Mouse (Mus musculus) activated CD4-positive, CD25-positive, alpha-beta regulatory T cell, adult 4 months (primary cell): ENCODE results near the gene Mmgt2. TPM values are rescaled to one million over a fixed set of nuclear protein-coding genes. Genes with fewer than 3 reads are reported as not detected.
"Not testable (repeated sequence)": the region's sequence is repeated elsewhere in the genome, so short reads cannot be mapped to it uniquely, and the experiment has no call there.

Experiments
- ATAC-seq: one replicate; pipeline ENCODE4 v1.8.0; 2017
- polyA plus RNA-seq, 2 experiments: library from polyadenylated mRNA; unstranded; fragments of 100-300 nt; shearing (Covaris generic); gene quantifications; one replicate each; pipeline ENCODE4 v1.2.1; 2017

Gene Mmgt2
- polyA plus RNA-seq, 2 experiments from 2014 or later, result 32.9 to 42.3 TPM

DNA sequence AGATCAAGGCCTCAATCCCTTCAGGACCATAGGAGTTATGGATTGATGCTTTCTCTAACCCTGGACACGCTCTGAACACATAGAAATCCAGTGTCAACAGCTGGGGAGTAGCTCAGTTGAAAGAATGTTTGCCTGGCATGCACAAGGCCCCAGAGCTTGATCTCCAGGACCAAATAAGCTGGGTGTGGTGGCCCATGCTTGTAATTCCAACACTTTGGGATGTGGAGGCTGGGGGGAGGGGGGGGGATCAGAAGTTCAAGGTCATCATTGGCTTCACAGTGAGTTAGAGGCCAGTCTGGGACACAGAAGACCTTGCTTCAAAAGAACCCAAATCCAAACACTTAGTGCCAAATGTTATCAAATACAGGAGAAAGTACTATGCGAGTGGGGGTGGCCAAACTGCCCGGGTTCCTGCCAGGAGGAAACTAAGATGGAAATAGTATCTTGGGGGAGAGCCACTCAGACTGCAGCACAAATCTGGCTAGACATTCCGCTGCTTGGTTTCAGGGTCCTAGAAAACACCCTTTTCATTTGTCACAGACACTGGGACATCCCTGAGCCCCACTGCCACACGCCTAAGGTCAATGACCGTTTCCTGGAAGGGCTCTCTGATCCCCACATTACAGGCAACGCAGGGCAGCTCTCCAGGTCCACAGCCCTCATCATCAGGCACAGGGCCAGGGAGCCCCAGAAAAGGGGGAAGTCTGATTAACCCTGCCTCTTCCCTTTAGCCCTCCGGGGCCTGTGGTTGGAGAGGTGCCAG, 2.6 kb upstream of the Mmgt2 start:
- no peak for ATAC-seq

DNA sequence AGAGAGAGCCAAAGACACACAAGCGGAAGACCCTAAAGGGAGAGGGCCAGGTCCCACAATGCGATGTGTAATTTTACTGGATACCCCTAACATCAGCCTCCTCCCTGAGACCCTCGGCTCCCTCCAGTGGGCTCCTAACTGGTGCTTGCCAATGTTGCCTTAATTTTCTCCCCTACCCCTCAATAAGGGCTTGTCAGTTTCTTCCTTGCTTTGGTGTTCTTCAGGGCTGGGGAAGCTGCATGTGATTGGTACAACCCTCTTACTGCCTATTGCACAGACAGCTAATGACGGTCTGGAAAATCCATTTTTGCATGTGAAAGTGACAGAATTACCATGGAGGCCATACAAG, 2.0 kb upstream of the Mmgt2 start:
- no peak for ATAC-seq

DNA sequence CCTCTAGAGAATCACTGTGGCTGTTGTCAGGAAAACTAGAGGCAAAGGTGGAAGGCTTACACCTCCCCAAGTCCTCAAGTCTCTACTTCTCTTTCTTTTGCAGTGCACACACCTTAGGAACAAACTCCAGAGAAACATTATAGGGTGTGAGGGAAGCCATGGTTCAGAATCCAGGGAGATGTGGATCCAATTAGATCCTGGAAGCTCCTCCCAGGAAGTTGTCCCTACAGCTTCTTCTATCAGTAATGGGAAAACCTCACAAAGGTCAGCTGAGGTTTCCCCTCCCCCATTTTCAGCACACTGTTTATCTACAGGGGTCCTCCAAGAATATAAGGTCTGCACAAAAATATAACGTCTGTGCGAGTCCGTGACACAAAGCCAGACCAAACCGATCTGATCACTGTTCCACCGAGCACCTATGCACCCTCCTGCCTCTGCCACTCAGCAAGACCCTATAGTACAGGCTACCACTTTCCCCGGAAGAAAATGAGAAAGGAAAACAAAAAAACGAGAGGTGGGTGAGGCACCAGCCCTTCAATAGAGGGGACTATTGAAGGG, 1.4 kb upstream of the Mmgt2 start:
- no peak for ATAC-seq

DNA sequence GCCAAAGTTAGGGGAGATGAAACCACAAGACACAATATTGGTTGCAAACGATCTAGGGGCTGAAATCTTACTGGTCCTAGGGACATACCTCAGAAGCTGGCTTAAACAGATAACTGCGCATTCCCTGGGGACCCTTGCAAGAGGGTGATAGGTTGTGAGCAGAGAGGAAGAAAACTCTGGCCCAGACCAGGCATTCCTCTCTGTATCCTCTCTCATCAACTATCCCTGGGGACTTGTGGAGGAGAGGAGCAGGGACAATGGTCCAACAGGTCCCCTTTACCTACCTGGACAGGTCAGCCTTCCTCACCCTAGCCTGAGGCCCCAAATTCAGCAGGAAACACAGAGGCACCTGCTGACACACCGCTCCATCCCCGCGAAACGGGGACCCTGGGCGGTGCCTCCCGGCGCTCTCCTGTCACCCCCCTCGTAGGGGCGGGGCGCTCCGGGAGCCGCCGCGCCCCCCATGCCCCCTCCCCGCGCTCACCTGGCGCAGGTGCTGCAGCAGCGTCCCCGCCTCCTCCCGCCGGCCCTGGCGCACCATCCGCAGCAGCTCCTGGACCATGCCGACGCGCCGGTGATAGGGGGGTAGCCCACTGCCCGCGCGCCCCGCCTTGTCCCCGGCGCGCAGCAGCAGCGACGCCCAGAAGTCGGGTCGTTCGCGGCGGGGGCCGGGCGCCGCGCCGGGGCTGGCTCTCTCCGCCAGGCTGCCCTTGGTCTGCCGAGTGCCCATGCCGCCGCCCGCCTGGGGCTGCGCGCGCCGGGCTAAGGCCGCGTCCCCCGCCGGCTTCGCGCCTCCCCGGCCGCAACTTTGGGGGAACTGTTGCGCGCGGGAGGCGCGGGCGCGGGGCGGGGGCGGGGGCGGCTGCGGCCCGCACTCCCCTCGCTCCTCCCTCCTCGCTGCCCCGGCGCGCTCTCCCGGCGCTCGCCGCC, 538 bp upstream of the Mmgt2 start, which contains the start of gene Lrrc75a:
TSS of gene Lrrc75a (minus strand) at position 863 of the 930 bp plus-strand sequence.
- no peak for ATAC-seq

DNA sequence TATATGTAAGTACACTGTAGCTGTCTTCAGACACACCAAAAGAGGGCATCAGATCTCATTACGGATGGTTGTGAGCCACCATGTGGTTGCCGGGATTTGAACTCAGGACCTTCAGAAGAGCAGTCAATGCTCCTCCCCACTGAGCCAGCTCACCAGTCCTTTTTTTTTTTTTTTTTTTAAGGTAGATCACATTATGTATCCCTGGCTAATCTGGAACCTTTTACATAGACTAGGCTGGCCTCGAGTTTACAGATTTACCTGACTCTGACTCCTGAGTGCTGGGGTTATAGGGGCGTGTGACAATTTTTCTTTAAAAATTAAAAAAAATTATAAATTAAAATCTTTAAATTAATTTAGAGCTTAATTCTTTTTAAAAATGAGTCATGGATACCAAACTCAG, 1.3 kb downstream of the Mmgt2 start:
- not testable (repeated sequence) for ATAC-seq

DNA sequence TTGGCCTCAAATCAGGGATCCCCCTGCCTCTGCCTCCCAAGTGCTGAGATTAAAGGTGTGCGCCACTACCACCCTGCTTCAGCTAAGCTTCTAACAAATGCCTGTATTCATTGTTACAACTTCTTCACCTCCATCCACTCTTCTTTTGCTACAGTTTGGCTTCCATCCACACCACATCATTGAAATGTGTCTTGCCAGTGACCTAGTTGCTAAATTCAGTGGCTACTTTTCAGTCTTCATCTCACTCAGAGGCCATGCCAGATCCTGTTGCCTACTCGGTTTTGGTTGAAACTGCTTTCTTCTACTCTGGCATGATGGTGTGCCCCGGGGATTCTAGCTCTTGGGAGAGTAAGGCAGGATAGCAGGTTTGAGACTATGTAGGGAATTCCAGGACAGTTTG, 3.1 kb downstream of the Mmgt2 start:
- ATAC-seq, result no peak

DNA sequence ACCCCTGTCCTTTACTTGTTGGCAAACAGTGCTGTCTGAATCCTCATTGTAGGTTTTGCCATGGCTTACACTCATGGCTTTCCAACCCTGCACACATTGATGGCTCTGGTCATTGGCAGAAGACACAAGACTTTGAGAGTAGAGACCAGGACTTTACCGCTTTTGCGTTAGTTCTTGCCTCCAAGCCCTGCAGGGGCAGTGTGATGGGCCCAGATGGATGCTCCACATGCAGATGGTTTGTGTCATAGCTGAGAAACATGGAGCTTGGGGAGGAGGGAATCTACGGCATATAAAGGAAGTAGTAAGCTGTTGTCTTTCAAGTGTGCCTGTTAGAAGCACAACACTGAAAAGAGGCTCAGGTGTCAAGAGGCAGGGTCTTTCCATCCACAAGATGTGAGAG, 3.6 kb downstream of the Mmgt2 start:
- no peak for ATAC-seq

DNA sequence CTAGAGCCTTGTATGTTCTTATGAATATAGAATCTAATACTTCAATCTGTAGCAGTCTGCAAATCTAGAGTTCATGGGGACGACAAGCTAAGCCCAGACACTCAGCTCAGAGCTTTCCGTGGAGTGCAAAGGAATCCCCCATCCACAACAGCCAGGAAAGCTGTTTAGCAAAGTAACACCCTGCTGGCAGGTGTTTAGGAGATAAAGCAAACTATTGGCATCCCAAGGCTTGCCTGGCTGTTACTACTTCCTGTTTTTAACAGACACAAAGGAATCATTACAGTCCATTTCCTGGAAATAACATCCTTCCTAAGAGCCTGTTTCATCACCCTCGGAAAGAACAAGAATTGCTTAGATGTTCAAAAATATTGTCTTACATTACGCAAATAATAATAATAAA, 12.4 kb downstream of the Mmgt2 start:
- ATAC-seq, result no peak

DNA sequence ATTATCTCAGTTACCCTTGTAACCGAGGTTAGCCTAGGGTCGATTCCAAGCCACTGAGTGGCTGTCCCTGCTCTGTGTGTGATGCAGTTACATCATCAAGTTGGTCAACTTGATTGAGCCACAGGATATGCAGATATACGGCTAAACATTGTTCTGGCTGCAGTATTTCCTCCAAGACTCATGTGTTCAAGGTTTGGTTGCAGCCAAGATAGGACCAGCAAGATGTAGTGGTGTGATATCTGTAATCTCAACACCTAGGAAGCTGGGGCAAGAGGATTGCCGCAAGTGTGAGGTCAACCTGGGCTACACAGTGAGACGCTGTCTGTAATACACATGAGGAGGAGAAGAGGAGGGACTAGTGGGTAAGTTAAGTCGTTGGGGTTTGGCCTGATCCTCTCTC, 15.8 kb downstream of the Mmgt2 start:
- no peak for ATAC-seq

DNA sequence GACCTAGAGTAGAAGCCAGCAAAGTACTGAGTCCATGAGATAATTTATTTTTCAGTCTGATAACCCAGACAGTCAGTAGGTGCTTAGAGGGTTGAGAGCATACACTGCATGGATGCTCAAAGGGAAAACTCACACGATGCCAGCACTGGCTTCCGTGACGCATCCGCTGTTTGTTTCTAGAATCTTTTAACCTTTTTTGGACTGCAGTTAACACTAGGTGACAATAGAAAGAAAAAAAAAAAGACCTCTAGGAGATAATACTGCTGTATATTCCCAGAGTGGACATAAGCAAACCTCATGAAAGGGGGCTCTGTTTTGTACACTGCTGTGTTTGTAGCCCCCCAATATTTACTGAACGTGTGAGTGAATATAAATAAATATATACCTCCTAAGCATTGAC, 20.5 kb downstream of the Mmgt2 start:
- ATAC-seq, result no peak

DNA sequence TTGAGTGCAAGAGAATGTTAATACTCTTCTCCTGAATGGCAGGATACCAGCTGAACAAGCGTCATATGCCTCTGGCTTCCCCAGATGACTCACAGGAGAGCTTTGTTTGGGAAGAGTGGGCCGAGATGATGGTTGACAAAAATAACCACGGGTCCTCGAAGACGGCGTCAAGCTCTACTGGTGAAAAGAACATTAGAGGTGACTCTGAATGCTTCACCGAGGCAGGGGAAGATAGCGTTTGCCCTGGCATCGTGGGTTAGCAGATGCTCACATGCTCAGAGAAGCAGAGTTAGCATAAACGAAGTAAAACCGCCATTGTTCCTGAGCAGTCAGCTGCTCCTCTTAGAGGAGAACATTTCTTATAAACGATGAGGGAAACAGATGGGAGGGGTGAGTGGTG, 21.0 kb downstream of the Mmgt2 start:
- no peak for ATAC-seq

DNA sequence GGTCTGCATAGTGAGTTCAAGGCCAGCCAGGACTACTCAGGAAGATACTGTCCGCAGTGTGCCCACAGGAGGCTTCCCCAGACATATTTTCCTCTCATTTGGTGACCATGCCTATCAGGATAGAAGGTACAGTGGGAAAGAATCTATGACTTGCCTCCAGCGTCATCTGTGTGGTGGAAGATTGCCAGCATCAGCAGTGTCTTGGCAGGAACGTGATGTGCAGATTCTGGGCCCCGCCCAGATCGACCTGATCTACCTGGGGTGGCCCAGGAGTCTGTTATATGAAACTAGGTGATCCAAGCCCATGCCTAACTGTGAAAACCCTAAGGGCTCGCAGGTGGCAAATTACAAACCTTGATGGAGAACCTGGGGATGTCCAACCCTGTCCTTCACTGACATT, 21.5 kb downstream of the Mmgt2 start:
- ATAC-seq, result no peak

DNA sequence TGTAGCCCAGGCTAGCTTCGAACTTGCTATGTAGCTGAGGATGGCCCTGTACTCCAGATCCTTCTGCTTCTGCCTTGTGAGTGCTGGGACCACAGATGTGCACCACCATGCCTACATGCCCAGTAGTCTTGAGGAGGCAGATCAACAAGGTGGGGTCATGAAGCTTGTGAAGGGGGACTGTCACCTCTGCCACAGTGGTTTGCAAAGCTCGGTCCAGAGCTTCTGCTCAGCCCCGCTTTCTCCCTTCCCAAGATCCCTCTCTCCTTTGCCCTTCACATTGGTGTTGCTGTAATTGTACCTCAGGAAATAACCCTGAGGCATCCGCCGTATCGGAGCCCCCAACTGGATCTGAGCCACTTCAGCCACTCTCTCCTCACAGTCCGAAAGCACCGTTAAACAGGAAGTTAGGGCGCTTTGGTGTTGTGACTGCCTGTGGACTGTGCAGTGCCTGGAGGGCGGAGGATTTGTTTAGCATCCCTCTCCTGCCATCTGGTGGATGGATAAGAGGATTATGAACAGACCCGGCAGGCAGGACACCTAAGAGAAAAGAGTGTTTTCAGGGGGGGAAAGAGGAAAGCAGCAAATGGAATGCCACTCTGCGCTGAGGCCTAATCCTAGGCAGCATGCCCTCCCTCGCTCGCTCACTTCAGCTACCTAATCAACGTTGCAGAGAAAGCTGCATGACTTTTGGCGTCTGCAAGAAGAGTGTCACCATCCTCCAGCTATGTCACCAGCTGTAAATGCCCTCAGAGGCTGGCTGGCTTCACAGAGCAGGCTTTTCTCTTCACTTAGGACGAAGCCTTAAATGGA, 27.2 kb downstream of the Mmgt2 start:
- peak; percentile 67 for ATAC-seq

DNA sequence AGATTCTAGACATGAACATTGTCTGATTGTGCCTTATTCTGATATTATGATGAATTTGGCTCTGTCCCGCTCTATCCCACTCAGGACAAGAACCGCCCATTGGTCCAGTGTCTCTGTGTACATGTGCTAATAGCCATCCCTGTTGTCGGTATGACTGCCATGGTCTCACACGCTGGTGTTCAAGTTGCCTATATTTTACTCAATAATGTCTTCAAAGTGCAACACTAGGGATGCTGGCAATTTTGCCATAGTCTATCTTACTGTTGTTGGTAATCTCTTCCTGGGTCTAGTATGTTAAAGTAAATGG, 27.8 kb downstream of the Mmgt2 start:
- ATAC-seq, result no peak

DNA sequence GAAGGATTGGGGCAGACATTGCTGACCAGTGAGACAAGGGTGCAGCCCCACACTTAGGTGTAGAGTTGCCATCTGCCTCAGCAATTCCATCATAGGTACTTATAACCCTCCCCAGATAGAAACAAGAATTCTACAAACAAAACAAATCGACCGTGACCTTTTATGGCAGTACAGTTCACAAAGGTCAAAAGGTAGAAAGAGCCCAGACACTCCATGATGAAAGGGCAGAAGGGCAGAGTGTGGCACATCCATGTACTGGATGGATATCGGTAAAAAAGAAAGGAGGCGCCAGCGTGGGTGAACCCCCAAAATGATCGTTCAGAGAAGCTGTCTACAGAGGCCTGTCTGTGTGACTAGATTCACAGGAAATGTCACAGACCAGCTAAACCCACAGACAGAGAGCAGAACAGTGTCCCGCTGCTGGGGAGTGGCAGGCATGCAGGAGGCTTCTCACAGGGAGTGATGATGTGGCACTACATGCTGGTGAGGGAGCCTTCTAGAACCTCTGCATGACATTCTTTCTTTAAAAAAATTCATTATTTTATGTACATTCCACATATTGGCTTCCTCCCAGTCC, 30.4 kb downstream of the Mmgt2 start:
- peak; percentile 45 for ATAC-seq

DNA sequence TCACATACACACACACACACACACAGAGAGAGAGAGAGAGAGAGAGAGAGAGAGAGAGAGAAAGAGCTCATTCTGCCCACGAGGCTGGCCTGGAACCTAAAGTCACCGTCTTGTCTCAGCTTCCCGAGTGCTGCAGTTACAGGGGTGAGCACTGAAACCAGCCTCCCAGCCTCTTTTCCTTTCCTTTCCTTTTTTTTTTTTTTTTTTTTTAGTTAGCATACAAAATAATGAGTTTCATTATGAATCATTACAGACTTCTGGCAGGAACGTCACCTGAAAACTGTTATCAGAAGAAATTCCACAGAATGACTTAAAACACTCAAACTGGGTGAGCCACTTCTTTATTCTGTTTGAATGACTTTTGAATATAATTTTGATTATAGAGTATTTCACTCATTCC, 31.5 kb downstream of the Mmgt2 start:
- ATAC-seq, result no peak

DNA sequence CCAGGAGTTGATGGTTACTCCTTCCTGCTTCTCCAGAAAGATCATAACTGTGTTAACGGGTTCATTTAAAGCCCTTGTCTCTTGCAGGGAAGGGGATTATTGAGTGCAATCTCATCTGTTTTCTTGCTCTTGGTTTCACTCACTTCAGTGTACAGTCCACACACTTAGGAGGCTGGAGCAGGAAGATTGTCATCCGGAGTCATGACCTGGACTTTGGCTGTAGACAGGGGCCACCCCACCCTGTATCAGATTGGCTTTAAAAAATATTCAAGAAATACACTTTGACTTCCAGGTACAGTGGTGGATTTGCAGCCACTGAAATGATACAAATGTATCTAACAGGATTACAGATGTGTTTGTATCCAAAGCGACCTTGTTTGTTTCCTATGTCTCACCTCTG, 43.1 kb downstream of the Mmgt2 start:
- ATAC-seq, result no peak

DNA sequence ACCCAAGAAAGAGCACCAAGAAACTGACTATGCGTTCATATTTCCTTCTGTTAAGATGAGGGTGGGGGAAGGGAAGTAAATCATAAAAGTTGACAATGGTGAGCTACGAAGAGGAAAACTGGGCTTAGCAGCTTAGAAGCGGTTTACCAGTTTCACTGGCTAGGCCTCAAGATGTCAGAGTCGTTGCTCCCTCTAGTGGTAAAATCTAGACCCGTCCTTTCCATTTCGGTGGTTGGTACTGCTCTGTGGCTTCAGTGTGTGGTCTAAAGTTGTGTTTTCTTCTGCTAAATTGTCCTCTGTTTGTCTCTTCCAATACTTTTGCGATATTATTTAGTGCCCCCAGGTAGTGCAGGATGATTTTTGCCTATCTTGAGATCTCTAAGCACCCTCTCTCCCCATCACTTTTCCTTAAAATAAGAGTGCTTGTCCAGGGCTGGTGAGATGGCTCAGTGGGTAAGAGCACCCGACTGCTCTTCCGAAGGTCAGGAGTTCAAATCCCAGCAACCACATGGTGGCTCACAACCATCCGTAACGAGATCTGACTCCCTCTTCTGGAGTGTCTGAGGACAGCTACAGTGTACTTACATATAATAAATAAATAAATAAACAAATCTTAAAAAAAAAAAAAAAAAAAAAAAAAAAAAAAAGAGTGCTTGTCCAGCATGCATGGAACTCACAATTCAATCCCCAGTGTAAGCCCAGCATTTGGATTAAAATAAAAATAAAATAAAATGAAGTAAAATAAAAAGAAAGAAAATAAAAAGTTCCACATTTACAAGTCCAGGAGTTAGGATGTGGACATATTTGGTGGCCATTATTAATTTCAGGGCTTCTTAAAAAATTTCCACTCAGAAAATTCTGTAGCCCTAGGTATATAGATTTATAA, 45.1 kb downstream of the Mmgt2 start:
- ATAC-seq, result peak; percentile 75

DNA sequence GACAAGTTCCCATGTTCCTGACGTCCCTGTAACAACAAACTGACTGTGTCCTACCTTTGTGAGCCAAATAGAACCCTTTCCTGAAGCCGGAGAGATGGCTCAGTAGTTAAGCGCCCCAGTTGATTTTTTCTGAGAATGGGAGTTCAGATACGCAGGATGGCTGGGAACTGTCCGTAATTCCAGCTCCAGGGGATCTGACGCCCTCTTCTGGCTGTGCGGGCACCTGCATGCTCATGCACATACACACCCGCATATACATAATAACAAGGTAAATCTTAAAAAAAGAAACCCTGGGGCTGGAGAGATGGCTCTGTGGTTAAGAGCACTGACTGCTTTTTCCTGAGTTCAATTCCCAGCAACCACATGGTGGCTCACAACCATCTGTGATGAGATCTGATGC, 46.7 kb downstream of the Mmgt2 start:
- no peak for ATAC-seq

DNA sequence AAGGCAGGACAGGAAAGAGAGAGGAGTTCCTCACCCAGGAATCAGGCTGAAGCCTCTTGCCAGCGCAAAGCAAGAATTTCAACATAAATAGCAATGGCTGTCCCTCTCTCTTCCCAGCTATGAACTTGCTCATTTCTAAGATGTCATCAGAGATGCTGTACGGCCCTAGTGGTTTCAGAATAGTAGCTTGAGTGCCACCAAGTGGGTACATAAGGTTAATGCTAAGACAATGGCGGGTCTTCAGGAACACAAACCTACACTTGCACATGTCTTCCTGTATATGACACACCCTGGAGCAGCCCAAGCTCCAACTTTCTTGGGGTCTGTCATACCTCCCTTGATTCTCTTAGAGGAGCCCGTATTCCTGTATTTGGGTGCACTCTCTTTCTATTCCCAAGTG, 51.3 kb downstream of the Mmgt2 start:
- no peak for ATAC-seq

DNA sequence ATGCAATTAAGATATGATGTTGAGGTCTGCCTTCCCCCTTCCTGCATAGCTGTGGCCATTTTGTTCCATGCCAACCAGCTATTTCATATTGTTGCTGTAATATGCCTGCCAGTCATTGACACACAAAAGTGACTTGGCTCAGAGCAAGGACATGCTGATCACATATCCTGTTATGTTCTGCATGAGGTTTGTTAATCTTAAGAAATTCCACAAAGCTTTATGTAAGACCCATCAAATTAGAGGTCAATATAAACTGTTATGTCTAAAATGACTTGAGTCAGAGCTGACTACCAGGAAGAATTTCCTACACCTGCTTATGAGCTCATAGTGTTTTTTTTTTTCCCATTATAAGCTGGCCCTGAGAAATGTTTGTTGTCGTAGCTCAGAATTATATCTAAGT, 52.8 kb downstream of the Mmgt2 start:
- ATAC-seq, result no peak

DNA sequence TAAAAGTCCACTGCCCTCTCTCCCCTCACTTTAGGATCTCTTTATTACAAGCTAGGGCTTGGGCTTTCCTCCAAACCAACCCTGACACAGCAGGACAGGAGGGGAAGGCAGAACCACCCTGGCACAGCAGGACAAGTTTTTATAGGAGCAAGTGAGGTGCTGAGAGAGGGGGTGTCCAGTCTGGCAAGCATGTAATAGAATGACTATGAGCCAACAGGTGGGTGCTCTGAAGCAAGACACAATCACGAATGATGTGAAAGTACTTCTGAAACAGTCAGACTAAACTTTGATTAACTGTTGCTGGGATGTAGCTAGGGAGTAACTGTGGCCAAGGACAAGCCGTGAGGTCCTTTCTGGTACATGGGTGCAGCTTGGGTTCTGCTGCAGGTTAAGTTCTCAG, 57.7 kb downstream of the Mmgt2 start:
- no peak for ATAC-seq
